Mouse (Mus musculus) forebrain, embryonic 10.5 days (tissue): ENCODE data around the gene Msn. TPM values are rescaled to one million over a fixed set of nuclear protein-coding genes. Genes with fewer than 3 reads are reported as not detected.
A peak's percentile ranks its signal among the peaks of the same experiment; 100 is the strongest.
"Not testable (repeated sequence)": the region's sequence is repeated elsewhere in the genome, so short reads cannot be mapped to it uniquely, and the experiment has no call there.

Experiments used
- DNase-seq: peaks from one replicate; pipeline ENCODE4 v3.0.0-alpha.2; 2017; ENCODE audit warnings: low spot score; ENCODE audit errors: extremely low spot score
- H3K27ac ChIP-seq: fragments of 300-500 bp; sonication (generic); 2 replicates; pipeline ENCODE4 v1.5.1; 2016; ENCODE audit warnings: mild to moderate bottlenecking
- H3K27me3 ChIP-seq: fragments of 300-500 bp; sonication (generic); 2 replicates; pipeline ENCODE4 v1.6.1; 2016; ENCODE audit warnings: mild to moderate bottlenecking; ENCODE audit not compliant: poor library complexity, severe bottlenecking
- H3K36me3 ChIP-seq: fragments of 300-500 bp; sonication (generic); replicated peaks from 2 replicates; pipeline ENCODE4 v1.6.1; 2016; ENCODE audit warnings: mild to moderate bottlenecking, moderate library complexity
- H3K4me1 ChIP-seq: fragments of 300-500 bp; sonication (generic); 2 replicates; pipeline ENCODE4 v1.6.1; 2016
- H3K4me3 ChIP-seq: fragments of 300-500 bp; sonication (generic); 2 replicates; pipeline ENCODE4 v1.5.1; 2016; ENCODE audit warnings: mild to moderate bottlenecking, moderate library complexity
- H3K9me3 ChIP-seq: fragments of 300-500 bp; sonication (generic); 2 replicates; pipeline ENCODE4 v1.6.1; 2016; ENCODE audit warnings: mild to moderate bottlenecking, moderate library complexity
- WGBS: fragments of 180-500 bp; shearing (Covaris S2); methylation state at CpG from one replicate; pipeline ENCODE4 v1.1.7; 2016; 5-methylcytosine and 5-hydroxymethylcytosine counted together
- polyA plus RNA-seq: library from polyadenylated mRNA; unstranded; fragments of >200 nt; fragmentation: Nextera tagmentation; extraction: Ambion mirVana; gene quantifications from 2 replicates; pipeline ENCODE4 v1.2.1, GENCODE M21; 2016

Gene Msn
- polyA plus RNA-seq, 1 experiment from 2014 or later, result 109 TPM

DNA sequence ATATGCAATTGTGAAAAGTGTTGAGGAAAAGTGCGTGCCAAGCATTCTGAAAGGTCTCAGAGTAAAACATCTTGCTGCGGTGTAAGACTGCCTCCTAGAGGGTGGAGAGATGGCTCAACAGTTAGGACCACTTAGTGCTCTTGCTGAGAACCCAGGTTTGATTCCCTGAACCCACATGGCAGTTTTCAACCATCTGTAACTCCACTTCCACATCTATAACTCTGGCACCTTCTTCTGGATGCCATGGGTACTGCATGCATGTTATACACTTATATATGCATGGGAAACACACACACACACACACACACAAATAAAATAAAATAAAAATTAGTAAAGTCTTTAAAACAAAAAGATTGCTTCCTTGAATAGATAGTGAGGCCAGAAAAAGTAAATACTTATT, 66.7 kb downstream of the Msn start:
- peaks cover 46% of the 10 kb centered on the region for H3K36me3 ChIP-seq
- no peaks in the 10 kb centered on the region for H3K9me3 ChIP-seq
- no peak overlapping the region for H3K27ac ChIP-seq
- WGBS, result 83% methylated on average over 2 of the region's 2 CpGs
- H3K4me3 ChIP-seq, result no peak overlapping the region
- no peaks in the 10 kb centered on the region for H3K27me3 ChIP-seq
- no peaks in the 10 kb centered on the region for H3K4me1 ChIP-seq
- no peak for DNase-seq

GRCm38 (mm10) chrX:96171645-96172388, 76.0 kb downstream of the Msn start:
- no peaks in the 10 kb centered on the region for H3K27me3 ChIP-seq
- H3K9me3 ChIP-seq, result no peaks in the 10 kb centered on the region
- DNase-seq, result no peak
- H3K36me3 ChIP-seq, result peaks cover 2% of the 10 kb centered on the region
- no peaks in the 10 kb centered on the region for H3K4me1 ChIP-seq
- H3K27ac ChIP-seq, result no peak overlapping the region
- no peak overlapping the region for H3K4me3 ChIP-seq
- 82% methylated on average over 2 of the region's 2 CpGs for WGBS

DNA sequence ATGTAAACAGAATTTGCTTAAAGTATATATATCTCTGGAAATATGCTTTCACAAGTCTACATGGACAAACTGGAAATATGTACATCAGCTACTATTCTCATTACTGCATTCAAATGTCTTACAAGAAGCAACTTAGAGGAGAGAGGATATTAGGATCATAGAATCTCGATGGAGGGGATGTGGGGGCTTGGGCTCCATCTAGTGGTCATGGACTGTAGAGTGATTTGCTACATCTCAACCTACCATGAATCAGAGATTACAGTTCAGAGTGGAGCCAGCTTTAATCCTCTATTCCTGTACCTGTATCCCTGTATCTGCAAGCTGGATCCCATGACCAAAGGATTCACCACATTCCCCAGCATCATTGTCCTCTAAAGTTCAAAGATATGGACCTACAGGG, 82.6 kb downstream of the Msn start:
- Histone ChIP-seq H3K27ac (no peak overlapping the region), H3K4me1 (no peaks in the 10 kb centered on the region), H3K4me3 (no peak overlapping the region), H3K36me3 (no peaks in the 10 kb centered on the region), H3K9me3 (no peaks in the 10 kb centered on the region), H3K27me3 (no peaks in the 10 kb centered on the region)
- peak; percentile 15 for DNase-seq
- WGBS, result 17% methylated on average over 1 of the region's 1 CpGs

DNA sequence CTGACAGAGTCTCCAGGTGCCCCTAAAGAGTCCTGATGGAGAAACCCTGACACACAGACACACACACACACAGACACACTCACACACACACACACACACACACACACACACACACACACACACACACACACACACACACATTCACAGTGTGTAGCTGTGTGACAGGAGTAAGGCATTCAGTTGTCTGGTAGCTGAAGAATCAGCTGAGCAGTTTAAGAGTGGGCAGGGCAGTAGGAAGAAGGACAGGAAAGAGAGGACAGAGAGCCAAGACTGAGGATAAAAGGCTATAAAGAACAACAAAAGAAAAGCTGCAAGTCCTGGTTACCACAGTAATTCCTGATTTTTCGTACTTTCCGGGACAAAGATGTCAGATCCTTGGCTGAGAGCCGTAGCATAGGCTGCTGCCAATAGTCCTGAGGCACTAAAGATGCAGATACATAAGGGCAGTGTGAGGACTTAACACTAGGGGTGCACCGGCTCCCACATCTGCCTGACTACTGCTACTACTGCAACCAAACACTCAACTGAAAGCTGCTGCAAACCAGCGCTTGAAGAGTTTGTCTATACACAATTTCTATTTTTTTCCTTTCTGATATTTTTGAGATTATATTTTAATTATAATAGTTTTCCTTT, 88.4 kb downstream of the Msn start:
- Histone ChIP-seq H3K9me3 (no peaks in the 10 kb centered on the region), H3K4me1 (no peaks in the 10 kb centered on the region), H3K36me3 (no peaks in the 10 kb centered on the region), H3K4me3 (no peak overlapping the region), H3K27ac (no peak overlapping the region), H3K27me3 (no peaks in the 10 kb centered on the region)
- 78% methylated on average over 5 of the region's 5 CpGs for WGBS
- no peak for DNase-seq

- WGBS, result 85% methylated on average over 3 of the region's 3 CpGs
- H3K36me3 ChIP-seq, H3K4me3 ChIP-seq, H3K4me1 ChIP-seq, DNase-seq, H3K9me3 ChIP-seq, H3K27ac ChIP-seq, H3K27me3 ChIP-seq: not testable (repeated sequence)
Measured at GRCm38 (mm10) chrX:96205143-96205542, 109.3 kb downstream of the Msn start.

DNA sequence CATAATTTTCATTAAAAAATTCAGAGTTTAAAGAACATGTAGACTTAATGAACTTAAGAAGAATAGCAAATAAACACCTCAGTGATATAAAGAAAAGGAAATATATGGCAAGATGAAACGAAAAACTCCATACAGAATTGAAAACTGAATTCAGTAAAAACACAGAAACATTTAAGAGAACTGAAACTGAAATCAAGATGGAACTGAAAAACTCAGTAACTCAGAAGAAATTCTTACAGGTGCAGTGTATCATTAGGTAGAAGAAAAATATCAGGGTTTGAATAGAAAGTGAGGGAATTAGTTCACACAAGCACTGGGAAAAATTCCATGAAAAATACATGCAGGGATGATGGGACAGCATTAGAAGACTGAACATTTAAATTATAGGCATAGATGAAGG, 111.0 kb downstream of the Msn start:
- Histone ChIP-seq H3K4me1 (no peaks in the 10 kb centered on the region), H3K27me3 (no peaks in the 10 kb centered on the region), H3K36me3 (no peaks in the 10 kb centered on the region), H3K27ac (no peak overlapping the region), H3K4me3 (no peak overlapping the region), H3K9me3 (no peaks in the 10 kb centered on the region)
- DNase-seq, result no peak
- 50% methylated on average over 1 of the region's 1 CpGs for WGBS

GRCm38 (mm10) chrX:96218088-96218487, 122.2 kb downstream of the Msn start:
- no peak for DNase-seq
- Histone ChIP-seq H3K9me3 (no peaks in the 10 kb centered on the region), H3K4me1 (no peaks in the 10 kb centered on the region), H3K4me3 (no peak overlapping the region), H3K27ac (no peak overlapping the region), H3K27me3 (no peaks in the 10 kb centered on the region), H3K36me3 (no peaks in the 10 kb centered on the region)
- WGBS, result 73% methylated on average over 1 of the region's 1 CpGs

Other genes with a start within 250 kb of the Msn start
- gene Las1l, start 139.1 kb upstream of the Msn start, polyA plus RNA-seq, result 81.9 and 84.5 TPM in 2 replicates
- gene Vsig4, start 197.4 kb downstream of the Msn start, polyA plus RNA-seq, result not detected in 2 replicates